Mouse (Mus musculus) lung, adult 2 months (tissue): Measurements from ENCODE around the gene Gramd1b.

Source experiments
- CTCF ChIP-seq: fragments of 200-500 bp; IDR thresholded peaks from 2 replicates; pipeline ENCODE4 v1.5.1; 2011; ENCODE audit warnings: mild to moderate bottlenecking, low read length, control low read depth; ENCODE audit not compliant: insufficient read depth
- POLR2A ChIP-seq: fragments of 200-500 bp; IDR thresholded peaks from 2 replicates; pipeline ENCODE4 v1.6.1; 2011; ENCODE audit warnings: low read depth, mild to moderate bottlenecking, control low read depth, low read length, borderline replicate concordance; ENCODE audit errors: extremely low read depth

DNA sequence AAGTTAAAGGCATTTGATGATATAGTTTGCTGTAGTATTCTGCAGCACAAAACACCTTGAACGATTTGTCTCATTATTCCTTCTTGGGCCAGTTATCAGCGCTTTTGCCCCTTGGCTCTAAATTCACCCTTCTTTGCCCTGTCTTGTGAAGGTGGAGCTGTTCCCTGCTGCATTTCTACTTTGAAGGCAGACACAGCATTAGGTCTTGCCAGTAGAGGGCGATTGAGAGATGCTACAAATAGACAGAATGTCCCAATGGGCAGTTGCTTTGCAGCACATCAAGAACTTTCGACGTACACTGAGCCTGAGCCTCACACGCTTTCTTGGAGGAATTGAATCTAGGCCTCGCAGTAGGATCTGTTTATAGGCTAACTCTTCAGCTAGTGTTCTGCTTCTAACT lies 180.5 kb downstream of the Gramd1b start:
- TF ChIP-seq CTCF (no peak), POLR2A (no peak)
